Mouse (Mus musculus): ENCODE data around the gene Rassf4. TPM values are rescaled to one million over a fixed set of nuclear protein-coding genes. Genes with fewer than 3 reads are reported as not detected.

The Rassf4 gene
- 1 to 10 TPM; 4.3 to 4.8 TPM for total RNA-seq (2021)
- long read RNA-seq, result 0 reads

GRCm38 (mm10) chr6:116673471-116674282, at the start of gene Rassf4:
Gene Rassf4, minus strand, starts transcription at chr6:116673952.
- peak; percentile 76 to 77 for DNase-seq (ENCODE audit: low spot score in 2 of 2)

- DNase-seq (ENCODE audit: low spot score in 2 of 2), result no peak
Measured at GRCm38 (mm10) chr6:116718920-116719319, 45.2 kb upstream of the Rassf4 start.

- DNase-seq (ENCODE audit: low spot score in 2 of 2), result no peak
Measured at GRCm38 (mm10) chr6:116718361-116718760, 44.6 kb upstream of the Rassf4 start.

GRCm38 (mm10) chr6:116717851-116718250, 44.1 kb upstream of the Rassf4 start:
- no peak for DNase-seq (ENCODE audit: low spot score in 2 of 2)

GRCm38 (mm10) chr6:116716666-116717065, 42.9 kb upstream of the Rassf4 start, which contains the start of gene Tmem72:
Gene Tmem72, minus strand, starts transcription at chr6:116716913.
- no peak for DNase-seq (ENCODE audit: low spot score in 2 of 2)

GRCm38 (mm10) chr6:116715166-116715565, 41.4 kb upstream of the Rassf4 start:
- no peak for DNase-seq (ENCODE audit: low spot score in 2 of 2)

- DNase-seq (ENCODE audit: low spot score in 2 of 2), result no peak
Measured at GRCm38 (mm10) chr6:116714576-116714975, 40.8 kb upstream of the Rassf4 start.

- no peak for DNase-seq (ENCODE audit: low spot score in 2 of 2)
Measured at GRCm38 (mm10) chr6:116713966-116714365, 40.2 kb upstream of the Rassf4 start.

GRCm38 (mm10) chr6:116712503-116712902, 38.8 kb upstream of the Rassf4 start:
- no peak for DNase-seq (ENCODE audit: low spot score in 2 of 2)

- no peak for DNase-seq (ENCODE audit: low spot score in 2 of 2)
Measured at GRCm38 (mm10) chr6:116712062-116712461, 38.3 kb upstream of the Rassf4 start.

- no peak for DNase-seq (ENCODE audit: low spot score in 2 of 2)
Measured at GRCm38 (mm10) chr6:116704320-116704719, 30.6 kb upstream of the Rassf4 start.

- DNase-seq (ENCODE audit: low spot score in 2 of 2), result no peak
Measured at GRCm38 (mm10) chr6:116700821-116701220, 27.1 kb upstream of the Rassf4 start.

GRCm38 (mm10) chr6:116697896-116698425, 24.2 kb upstream of the Rassf4 start:
- no peak for DNase-seq (ENCODE audit: low spot score in 2 of 2)

GRCm38 (mm10) chr6:116697413-116697812, 23.7 kb upstream of the Rassf4 start:
- DNase-seq (ENCODE audit: low spot score in 2 of 2), result no peak

GRCm38 (mm10) chr6:116694346-116694745, 20.6 kb upstream of the Rassf4 start:
- no peak for DNase-seq (ENCODE audit: low spot score in 2 of 2)

- DNase-seq (ENCODE audit: low spot score in 2 of 2), result no peak
Measured at GRCm38 (mm10) chr6:116693639-116694038, 19.9 kb upstream of the Rassf4 start.

- DNase-seq (ENCODE audit: low spot score in 2 of 2), result no peak
Measured at GRCm38 (mm10) chr6:116682317-116682716, 8.6 kb upstream of the Rassf4 start.

- no peak for DNase-seq (ENCODE audit: low spot score in 2 of 2)
Measured at GRCm38 (mm10) chr6:116679563-116680288, 6.0 kb upstream of the Rassf4 start.

- no peak for DNase-seq (ENCODE audit: low spot score in 2 of 2)
Measured at GRCm38 (mm10) chr6:116677321-116677720, 3.6 kb upstream of the Rassf4 start.

GRCm38 (mm10) chr6:116676355-116676913, 2.7 kb upstream of the Rassf4 start:
- DNase-seq (ENCODE audit: low spot score in 2 of 2), result no peak

GRCm38 (mm10) chr6:116674283-116674886, 633 bp upstream of the Rassf4 start:
- no peak for DNase-seq (ENCODE audit: low spot score in 2 of 2)

Measured in layer of hippocampus, postnatal 10 days (tissue).